Mouse (Mus musculus): ENCODE data around the gene Anxa2.
A peak's percentile ranks its signal among the peaks of the same experiment; 100 is the strongest.

Gene Anxa2

DNA sequence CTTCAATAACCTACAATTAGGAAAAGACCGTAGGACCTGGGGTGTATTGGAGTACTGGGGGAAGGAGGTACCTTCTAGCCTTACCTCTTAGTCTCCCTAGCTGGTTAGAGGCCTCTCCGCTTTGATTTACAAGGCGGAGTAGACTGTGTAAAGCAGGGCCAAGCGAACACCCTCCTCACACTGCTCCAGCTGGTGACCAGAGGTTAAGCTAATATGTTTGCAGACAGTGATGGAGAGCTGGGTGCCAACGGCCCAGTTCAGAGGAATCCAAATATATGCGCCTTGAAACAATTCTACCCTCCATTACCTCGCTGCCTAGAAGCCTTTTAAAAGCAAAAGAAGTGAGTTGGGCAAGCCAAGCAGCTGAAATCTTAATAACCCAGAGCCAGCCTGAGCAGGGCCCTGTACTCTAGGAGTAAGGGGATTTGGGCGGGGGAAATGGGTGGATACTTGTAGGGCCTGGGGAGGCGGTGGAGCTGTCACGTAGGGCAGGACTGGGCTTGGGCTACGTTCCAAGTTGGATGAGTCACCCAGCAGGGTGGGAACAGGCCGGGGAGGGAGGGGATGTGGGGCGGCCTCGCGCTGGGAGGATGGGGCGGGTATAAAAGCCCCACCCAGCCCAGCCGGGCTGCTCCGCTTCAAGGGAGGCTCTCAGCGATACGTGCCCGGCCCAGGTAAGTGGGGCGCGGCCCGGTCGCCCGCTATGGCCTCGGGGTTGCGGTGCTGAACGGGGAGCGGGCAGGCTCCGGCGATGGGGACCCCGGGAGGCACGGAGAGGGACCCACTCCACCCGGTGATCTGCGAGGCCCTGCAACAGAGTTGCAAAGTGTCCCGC is at the start of gene Anxa2:
TSS of gene Anxa2 (plus strand) at position 555 of the 835 bp plus-strand sequence.
- DNase-seq: peak; percentile 72

DNA sequence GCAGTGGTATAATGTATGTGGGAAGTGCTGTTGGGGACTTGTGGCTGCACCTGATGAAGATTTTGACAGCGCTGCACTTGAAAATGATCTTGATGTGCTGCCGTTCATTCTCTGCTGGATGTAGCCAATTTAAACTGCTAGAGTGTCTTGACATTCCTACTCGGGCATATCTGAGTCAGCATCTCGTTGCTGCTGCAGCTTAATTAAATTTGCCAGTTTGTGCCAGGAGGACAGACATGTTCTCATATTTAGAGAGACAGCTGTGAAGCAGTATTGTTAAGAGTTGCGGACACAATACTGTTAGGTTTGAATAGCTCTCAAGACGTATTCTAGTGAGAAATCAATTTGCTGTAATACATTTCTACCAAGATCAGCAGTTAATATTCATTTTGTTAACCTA is 48.7 kb upstream of the Anxa2 start:
- DNase-seq: no peak

DNA sequence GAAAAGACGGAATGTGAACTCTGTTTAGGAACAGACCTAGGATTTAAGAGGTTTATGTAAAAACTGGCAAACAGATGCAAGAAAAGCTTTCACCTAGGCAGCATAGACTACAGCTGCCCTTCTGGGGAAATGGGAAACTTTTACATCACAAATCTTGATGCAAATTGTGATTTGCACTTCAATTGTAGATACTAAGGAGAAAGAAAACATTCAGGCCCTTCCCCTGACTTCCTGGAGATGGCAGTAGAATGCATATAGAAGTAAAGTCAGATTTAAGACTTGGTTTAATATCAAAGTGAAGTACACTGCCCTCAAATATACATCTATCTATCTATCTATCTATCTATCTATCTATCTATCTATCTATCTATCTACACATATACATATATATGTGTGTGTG is 33.9 kb upstream of the Anxa2 start:
- DNase-seq: peak; percentile 25

DNA sequence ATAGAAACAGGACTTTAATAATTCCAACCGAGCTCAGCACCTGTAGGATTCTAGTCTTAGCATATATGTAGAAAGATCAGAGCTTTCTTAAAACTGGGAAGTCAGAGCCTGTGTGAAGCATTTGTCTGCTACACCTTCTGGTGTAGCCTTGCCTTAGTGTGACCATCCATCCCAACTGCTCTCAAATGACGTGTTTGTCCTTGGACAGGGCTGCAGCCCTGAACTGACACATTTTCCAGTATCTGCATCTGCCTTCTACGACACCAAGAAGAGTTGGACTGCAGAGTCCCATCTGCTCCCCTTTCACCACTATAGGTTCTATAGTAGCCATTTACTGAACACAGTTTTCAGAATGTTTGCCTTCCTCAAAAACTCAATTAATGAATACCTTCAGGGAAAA is 22.9 kb upstream of the Anxa2 start:
- no peak for DNase-seq

DNA sequence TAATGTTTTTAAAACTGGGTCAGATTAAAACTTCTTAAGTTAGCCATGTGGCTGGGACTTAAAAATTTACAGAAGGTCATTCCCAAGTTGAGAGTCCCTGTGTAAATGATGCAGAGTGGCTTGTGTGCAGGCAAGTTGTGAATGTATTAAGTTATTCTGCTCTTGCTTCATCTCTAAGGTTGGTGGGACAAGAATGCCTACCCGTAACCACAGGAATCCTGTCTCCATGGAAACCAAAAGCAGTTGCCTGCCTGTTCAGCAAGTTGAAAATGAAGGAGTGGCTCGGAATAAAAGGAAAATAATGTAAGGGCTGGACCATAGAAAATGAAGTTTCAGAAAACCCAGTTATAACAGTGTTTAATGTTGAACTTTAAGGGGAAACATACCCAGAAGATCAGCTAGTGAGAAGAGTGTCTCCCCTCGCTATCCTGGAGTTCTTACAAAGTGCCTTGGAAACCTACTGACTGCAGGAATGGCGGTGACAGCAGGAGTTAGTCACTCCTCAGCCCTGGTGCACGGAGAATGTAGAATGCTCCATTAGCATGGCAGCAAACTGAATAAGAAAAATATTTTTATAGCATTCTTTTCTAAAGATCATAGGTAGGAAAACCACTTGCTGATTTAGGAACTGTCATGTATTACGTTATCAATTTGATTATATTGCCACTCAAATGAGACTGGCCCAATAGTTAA is 21.4 kb upstream of the Anxa2 start:
- no peak for DNase-seq

DNA sequence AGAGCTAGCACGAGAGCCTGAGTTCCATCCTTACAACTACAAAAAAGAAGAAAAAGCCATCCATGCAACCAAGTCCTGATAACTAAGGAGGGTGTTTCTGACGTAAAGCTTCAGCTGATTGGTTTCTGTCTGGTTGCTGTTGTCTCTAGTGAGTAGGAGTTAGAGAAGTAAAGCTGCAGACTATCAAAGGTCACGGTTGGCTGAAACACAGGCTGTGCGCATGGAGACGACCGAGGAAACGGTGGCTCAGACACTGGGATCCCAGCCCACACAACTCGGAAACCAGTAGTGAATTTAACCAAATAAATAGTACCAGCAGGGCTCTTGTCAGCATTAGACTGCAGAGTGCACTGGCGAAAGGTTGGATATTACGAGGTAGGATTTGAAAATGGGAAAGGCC is 18.2 kb upstream of the Anxa2 start:
- DNase-seq: no peak

DNA sequence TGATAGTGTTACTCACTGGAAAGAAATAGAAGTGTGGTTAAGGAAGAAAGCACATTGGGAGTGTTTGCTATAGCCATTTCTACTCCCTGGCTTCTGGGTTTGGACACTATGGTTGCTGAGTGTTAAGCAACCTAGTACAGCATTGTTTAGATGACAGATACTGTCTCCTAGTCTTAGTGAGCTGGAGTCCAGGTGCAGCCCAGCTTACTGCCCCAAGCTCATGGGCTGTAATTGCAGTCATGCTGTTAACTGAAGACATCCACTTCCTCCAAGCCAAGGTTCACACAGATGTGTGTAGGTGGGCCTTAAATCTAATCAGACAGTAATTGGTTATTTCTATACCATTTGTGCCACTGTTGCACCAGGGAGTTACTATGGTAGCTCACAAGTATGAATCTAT is 17.8 kb upstream of the Anxa2 start:
- DNase-seq: no peak

DNA sequence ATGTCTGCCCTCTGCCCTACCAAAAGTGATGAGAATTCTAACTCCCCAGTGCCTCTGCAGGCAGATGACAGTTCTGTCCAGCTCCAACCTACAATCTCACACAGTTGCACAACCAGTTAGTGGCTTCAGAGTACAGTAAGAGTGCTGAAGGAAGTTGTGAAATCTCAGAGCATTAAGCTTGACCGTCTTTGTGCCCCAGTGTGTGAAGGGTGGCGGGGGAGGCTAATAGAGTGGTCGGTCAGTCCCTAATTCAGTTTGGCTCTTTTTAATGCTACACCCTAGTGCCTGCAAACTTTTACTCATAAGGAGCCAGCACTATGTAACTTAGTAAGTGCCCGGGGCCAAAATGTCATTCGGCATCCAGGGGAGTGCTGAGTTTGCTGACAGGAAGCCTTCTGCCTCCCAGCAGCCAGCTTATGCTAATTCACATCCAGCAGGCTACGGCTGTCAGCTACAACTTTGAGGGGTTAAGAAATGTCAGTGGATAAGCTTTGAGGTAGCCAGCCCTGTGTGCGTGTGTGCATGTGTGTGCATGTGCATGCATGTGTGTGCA is 13.5 kb upstream of the Anxa2 start:
- DNase-seq: peak; percentile 53

DNA sequence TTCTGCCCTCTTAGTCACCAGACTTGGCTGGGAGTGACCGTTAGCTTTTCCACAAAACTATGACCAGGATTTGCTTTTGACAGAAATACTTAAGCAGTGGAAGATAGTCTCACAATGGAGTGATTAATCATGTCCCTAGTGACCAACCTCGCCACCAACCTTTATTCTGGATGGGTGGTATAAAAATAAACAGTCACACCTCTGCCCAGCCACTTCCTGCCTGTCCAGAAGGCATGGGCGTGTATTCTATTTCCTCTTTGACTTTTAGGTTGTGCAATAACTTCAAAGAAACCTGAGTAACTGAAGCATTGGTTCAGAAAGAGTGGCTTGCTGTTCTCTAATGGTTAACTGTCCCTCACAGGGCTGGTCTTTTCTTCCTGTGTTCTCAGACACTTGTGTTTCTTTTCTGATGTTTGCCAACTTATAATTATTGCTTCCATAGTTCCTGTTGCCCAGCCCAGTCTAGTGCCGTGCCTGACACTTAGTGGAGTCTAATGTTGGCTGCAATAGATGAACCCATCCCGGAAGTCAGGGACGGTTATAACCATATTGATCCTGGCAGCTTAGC is 10.9 kb upstream of the Anxa2 start:
- DNase-seq: no peak

DNA sequence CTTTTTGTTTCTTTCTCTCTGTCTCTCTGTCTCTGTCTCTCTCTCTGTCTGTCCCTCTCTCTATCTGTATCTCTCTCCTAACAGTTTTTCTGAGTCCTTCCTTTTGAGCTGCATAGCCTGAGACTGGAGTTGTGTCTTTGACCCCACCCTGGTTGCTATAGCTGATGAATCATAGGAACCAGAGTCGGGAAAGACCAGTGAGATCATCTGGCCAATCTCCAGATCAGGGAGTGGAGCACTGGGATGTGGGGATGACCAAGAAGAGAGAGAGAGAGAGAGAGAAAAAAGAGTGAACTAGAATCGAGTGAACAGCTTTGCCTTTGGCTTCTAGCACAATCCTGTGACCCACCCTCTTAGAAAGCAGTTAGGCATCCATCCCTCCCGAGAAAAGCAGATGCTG is 10.2 kb upstream of the Anxa2 start:
- DNase-seq: no peak

DNA sequence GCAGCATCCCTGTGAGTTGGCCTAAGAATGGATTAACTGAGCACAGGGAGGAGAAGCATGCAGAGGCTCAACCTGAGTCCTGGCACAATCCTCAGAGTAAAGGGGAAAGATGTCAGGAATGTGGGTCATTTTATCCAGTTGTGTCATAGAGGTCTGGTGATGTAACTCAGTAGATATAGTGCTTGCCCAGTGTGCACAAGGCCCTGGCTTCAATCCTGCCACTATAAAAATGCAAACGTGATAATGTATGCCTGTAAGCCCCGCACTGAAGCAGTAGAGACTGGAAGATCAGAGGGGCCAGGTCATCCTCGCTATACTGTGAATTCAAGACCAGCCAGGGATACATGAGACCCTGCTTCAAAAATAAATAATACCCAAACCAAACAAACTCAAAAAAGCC is 4.6 kb upstream of the Anxa2 start:
- no peak for DNase-seq

DNA sequence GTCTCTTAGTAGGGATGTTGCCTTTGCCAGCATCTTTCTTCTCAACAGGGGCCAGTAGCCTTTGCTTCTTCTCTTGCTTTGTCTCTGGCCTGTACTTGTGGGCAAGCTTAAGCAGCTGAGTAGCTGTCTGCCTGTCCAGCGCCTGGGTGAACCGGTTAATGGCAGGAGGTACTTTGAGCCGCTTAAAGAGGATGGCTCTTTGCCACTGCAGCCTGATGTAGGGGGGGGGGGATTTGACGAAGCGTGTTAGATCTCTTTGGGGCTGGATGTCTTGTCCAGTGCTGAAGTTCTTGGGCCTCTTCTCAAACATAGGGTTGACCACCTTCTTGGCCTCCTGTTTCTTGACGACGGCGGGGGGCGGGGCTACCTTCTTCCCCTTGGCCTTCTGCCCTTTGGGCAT is 2.8 kb upstream of the Anxa2 start:
- no peak for DNase-seq

DNA sequence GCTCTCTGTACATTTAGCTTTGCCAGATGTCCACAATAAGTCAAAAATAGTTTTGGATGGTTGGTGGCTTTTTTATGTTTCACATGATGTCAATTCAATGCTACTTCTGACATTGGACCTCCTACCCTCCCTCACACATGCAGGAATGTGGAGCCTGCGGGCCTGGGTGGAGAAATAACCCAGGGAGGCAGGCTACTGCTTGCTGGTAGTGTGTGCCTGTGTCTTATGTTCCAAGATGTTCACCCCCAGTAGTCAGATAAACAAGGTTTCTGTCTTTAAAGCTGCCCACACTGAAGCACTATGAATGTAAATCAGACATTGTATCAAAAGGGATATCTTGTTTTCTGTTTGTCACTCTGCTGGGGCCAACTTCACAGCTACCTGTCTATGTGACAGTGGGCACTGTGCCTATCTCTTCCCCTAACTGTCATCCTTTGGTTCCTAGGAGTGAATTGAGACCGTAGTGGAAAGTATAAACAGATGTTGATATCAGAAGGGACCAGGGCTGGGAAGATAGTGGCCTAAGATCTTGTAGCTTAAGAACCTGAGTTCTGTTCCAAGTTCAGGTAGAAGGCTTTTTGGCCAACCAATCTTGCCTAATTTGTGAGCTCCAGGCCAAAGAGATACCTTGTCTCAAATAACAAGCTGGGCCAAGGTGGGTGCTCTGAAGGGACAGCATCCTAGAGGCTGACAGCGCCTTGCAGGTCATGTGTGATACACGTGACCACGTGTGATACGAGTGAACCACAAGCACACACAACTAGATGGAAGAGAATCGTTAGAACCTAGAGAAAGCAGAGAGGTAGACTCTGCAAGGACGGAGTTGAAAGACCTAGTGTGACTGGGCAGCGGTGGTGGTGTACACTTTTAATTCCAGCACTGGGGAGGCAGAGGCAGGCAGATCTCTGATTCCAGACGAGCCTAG is 1.3 kb upstream of the Anxa2 start:
- DNase-seq: no peak

DNA sequence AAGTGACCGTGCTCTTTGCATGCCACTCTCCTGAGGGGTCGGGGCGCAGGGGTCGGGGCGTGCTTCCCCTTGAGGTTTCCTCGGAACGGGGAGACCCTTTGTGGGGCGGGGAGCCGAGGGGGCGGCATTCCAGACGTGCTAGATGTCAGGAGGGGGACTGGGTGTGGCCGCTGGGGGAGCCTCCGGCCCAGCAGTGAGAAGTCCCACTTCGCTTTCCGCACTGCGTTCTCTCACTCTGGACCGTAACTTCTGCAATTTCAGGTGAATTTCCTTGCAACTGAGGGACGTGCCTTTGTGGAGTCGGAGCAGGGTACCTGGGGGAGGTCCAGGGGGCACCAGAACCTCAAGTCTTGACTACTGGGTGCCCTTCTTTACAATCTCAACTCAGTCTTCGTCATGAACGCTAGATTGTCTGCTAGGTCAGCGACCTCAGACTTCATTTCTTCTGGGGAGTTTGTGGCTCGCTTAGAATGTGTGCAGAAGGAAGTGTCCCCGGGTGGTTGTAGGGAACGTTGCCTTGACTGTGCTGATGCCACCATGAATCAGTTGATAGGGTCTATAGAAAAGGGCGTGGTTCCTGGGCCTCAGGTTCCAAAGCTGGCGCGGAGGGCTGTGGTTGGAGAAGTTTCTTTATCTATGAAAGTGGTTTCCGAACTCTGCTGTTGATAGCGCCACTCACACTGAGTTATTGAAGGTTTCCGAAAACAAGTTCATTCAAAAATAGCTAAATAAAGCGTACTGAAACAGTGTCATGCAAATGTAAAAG is 664 bp downstream of the Anxa2 start:
- peak; percentile 65 for DNase-seq

DNA sequence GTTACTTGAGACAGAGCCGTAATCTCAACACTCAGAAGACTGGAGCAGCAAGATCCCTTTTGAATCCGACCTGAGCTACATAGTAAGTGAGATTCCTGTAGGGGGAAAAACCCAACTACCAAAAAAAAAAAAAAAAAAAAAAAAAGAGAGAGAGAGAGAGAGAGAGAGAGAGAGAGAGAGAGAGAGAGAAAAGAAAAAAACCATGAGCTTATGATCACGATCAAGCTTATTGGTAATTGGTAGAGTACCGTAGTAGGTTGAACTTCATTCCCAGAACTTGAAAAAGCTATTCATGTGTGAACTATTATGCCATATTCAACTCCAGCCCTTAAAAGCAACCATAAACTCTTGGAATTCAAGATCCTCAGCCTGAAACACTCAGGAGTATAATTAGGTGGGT is 1.3 kb downstream of the Anxa2 start:
- DNase-seq: no peak

DNA sequence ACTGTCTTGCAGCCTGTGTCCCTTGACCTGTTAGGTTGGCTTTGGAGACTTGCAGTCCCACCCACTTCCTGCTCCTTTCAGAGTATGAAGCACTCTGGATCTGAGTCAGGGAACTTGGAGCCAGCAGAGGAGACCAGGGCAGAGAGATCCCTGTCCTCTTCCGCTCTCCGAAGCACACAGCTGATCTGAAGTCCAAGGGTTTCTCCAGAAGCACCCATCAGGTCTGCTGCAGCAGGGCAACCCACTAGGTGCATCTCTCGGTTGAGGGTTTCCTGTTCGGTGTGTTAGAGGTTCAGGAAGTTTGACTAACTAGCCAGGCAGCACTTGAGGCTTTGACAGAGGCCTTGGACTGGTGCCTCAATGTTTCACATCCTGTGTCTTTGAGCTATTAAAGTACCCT is 2.0 kb downstream of the Anxa2 start:
- peak; percentile 43 for DNase-seq

DNA sequence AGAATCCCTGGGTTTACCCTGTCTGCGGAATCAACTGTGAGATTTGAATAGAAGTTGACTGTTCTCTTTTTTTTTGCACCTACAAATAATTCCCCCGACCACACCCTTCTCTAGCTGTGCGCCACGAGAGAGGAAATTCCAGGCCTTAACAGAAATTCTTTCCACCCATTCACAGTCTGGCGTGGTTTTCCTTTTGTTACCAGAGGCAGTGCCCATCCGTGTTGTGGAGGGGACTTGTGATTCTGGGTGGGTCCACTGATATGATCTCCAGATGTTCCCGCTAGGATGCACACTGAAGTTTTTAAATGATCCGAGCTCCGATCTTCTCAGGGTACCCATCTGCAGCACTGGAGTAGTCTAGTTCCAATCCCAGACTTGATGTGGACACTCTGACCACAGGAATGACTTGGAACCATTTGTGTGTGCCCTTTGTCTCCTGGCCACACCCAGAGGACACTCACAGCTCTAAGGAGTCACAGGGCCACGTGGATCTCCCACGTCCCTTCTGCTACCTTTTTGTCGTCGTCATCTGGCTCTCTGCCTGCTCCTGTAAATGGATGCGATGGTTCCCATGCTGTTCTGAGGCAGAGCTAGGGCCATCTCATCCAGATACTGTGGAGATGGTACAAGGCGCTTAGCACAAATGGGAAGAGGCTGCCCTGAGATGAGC is 3.1 kb downstream of the Anxa2 start:
- no peak for DNase-seq

DNA sequence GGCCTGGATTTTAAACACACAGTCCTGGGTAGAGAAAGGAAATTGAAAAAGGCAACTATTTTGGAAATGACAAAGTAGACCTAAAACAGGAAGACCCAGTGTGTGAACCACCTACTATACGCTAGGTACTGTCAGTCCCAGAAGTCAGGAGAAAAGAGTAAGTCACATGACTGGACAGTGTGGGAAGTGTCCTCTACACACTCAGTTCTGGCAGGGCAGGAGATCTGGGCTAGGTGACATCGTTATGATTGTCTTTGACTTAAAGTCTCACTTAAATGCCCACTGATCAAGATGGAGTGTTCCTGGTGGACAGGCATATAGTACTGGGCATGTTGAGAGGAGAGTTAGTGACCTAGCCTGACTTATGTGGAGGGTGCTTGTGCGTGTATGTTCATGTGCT is 3.7 kb downstream of the Anxa2 start:
- DNase-seq: no peak

DNA sequence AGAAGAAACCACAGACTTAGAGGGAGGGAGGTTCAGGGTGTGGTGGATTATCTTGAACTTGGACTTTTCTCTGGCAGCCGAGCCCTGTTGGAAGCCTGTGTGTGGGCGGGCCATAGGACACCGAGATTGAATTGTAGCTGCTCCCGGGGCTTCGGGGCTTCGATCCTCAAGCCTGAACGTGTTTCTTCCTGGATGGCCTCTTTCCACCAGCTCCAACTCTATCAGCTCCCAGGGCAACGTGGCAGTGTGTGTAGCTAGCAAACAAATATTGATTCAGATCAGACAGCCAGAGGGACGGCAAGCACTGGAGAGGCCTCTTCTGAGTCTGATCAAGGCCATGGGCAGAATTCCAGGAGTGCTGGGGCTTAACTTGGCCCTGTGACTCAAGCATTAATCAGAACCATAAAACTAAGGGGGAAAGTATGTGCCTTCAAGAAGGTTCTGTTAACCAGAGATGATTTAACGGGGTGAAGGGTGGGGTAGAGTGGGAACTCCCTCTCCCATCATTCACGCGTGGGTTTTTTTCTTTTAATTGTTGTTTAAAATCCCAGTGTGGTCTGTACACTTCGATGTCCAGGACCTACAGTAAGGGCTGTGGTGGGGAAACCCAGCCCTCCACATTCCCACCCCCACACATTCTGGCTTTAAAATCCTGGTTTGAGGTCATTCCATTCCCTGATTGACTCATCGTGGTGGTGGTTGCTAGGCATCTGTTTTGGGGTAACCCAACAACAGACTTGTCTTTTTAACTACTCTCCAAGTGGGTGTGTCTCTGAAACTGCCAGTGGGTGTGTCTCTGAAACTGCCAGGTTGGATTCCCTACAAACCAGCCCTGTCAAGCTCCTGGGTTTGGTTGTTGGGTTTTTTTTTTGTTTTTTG is 4.6 kb downstream of the Anxa2 start:
- no peak for DNase-seq

DNA sequence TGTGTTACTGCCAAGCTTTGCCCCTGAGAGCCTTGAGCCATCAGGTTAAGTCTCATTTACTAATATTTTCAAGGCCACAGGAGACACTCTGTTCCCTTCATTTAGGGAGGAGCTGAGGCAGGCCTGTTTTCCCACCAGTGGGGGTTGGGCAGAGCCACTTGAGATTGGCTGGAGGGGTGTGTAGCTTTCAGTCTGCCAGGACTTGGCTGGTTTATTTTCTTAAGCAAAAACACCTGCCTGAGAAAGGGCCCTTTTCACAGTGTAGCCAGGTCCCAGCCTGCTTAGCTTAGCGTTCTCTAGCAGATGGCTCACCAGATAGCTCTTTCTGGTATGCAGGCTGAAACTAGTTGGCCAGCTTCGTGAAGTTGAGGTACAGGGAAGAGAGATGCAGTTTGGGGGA is 5.6 kb downstream of the Anxa2 start:
- DNase-seq: peak; percentile 58

All from thymus, postnatal 4 days (tissue).